Mouse (Mus musculus) erythroblast, adult 5-6 weeks (primary cell): ENCODE results near the gene Hid1. TPM values are rescaled to one million over a fixed set of nuclear protein-coding genes. Genes with fewer than 3 reads are reported as not detected.
"Not testable (repeated sequence)": the region's sequence is repeated elsewhere in the genome, so short reads cannot be mapped to it uniquely, and the experiment has no call there.

ENCODE experiments used
- ATAC-seq: replicated peaks from 2 replicates; pipeline ENCODE4 v1.8.0; 2016; ENCODE audit warnings: moderate number of reproducible peaks, mild to moderate bottlenecking, moderate TSS enrichment, inconsistent platforms; ENCODE audit not compliant: poor library complexity, low FRiP score, severe bottlenecking
- total RNA-seq, 2 experiments: library from RNA; stranded (forward) in 1 of 2; stranded (reverse) in 1 of 2; fragments of 150-400 nt in 1 of 2; fragments of 200-764, 138-1000 nt in 1 of 2; gene quantifications; 2 replicates each; pipeline versions ENCODE4 v1.2.3 to v1.2.4; 2015 to 2017; ENCODE audit warnings: low replicate concordance in 2 of 2

The Hid1 gene
- 1.2 and 5.2 TPM in 2 replicates for total RNA-seq (2015; ENCODE audit: low replicate concordance)
- 0.26 TPM in 1 of 2 replicates, not detected in the other for total RNA-seq (2017; ENCODE audit: low replicate concordance)

GRCm38 (mm10) chr11:115367395-115367944, at the start of gene Hid1:
TSS of gene Hid1 (minus strand) at chr11:115367756.
- ATAC-seq, result peak; percentile 81

GRCm38 (mm10) chr11:115409556-115409955, 42.0 kb upstream of the Hid1 start:
- no peak for ATAC-seq

DNA sequence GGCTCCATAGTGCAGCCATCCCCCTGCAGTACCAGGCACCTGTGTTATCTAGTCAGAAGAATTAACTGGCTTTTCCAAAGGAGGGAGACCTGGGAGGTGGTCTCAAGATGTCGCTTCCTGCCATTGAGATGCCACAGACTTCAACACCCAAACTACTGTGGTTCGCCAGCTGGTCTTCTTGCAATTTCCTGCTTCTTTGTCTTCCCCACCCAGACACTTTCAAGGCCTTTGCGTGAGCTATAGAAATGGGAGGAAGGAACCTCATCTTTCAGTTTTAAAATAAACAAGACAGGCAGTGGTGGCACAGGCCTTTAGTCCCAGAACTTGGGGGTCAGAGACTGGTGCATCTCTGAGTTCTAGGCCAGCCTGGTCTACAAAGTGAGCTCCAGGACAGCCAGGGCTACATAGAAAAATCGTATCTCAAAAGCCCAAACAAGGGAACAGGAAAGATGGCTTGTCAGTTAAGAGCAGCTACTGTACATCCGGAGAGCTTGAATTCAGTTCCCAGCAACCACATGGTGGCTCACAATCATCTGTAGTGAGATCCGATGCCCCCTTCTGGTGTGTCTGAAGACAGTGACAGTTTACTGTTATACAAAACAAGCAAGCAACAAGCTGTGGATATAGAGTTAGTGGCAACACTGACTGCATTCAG, 40.8 kb upstream of the Hid1 start:
- no peak for ATAC-seq

DNA sequence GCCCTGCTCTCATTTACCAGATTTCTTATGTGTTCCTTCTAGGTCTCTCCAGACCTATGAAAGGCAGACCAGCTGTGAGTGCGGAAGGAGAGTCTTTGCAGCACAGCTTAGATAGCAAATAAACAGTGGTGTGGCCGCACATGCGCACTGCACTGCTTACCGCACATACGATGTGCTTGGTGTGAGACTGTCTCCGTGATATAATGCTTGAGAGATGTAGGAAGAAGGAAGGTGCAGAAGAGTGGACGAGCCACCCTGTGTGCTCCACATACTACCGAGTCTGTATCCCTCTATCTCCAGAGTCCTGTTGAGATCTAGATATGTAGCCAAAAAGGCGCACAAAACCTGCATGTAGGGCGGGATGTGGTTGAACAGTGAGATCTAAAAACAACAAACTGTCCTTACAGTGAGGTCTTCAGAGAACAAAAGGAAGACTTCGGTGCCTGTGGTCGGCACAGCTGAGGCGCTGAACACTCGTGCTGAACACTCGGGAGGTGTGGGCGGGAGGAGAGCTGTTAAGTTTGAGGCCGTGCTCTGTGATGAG, 39.4 kb upstream of the Hid1 start:
- no peak for ATAC-seq

- no peak for ATAC-seq
These were observed 38.2 kb upstream of the Hid1 start for GRCm38 (mm10) chr11:115405723-115406122.

- ATAC-seq, result peak; percentile 92
These were observed 36.0 kb upstream of the Hid1 start, which contains the start of gene Mrpl58 for GRCm38 (mm10) chr11:115403338-115404124. TSS of gene Mrpl58 (plus strand) at chr11:115403752.

- no peak for ATAC-seq
These were observed 33.3 kb upstream of the Hid1 start for GRCm38 (mm10) chr11:115400630-115401391.

- no peak for ATAC-seq
These were observed 32.6 kb upstream of the Hid1 start for GRCm38 (mm10) chr11:115400126-115400525.

- no peak for ATAC-seq
These were observed 30.5 kb upstream of the Hid1 start for GRCm38 (mm10) chr11:115398085-115398484.

- no peak for ATAC-seq
These were observed 26.3 kb upstream of the Hid1 start for GRCm38 (mm10) chr11:115393721-115394325.

- ATAC-seq, result no peak
These were observed 23.8 kb upstream of the Hid1 start for GRCm38 (mm10) chr11:115391358-115391757.

DNA sequence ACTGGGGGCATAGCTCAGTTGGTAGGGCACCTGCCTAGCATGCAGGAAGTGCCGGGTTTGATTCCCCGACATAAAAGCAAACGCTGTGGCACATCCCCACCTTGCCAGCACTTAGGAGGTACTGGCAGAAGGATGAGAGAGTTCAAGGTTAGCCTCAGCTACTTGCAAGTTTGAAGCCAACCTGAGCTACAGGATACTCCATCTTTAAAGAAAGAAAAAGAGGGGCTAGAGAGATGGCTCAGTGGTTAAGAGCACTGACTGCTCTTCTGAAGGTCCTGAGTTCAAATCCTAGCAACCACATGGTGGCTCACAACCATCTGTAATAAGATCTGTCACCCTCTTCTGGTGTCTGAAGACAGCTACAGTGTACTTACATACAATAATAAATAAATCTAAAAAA, 19.3 kb upstream of the Hid1 start:
- not testable (repeated sequence) for ATAC-seq

DNA sequence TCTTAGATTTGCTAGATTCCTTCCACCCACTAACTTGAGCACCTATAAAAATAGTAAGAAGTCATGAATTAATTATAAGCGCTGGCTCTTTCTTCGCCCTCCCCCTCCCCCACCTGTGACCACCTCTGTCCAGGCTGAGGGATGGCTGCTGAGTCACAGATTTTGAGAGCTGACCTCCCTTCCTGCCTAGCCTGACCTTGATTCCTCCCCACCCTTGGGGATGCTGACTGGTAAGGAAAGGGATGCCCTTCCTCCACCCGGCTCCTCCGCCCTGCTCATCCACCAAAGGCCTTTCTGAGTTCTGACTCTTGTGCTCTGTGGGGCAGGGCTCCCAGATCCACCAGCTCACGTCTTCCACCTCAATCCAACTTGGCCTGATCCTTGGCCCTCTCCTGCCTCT, 17.0 kb upstream of the Hid1 start:
- ATAC-seq, result no peak

DNA sequence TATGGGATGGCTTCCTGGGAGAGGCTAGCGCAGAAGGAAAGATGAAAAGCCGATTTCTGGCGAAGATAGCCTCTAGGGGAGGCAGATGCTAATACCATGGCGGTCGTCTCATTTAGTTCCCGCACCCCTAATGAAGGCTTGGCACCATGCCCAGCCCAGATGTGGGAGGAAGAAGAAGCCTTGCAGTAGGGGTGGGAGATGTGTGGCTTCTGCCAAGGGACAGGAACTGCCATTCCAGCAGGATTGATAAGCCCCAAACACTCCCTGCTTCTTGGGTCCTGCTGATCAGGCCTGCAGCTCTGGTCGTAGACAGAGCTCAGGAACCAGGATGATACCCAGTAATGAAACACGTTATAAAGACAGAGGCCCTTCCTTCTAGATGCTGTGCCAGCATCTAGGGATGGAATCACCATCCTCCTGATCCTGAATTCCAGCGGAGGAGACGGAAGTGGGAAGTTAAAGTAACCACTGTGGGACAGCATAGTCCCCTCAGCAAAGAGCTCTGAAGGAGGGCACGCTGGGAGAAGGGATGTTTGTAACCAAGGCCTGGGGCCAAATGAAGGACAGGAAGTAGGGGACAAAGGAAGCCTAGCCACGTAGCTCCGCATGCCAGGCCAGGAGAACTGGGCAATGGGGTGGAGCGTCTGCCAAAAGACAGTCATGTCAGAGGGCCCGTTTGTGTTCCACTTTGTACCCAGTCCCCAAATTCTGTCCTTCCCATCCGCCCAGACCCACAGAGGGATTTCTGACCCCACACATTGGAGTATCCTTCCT, 16.3 kb upstream of the Hid1 start:
- no peak for ATAC-seq

- ATAC-seq, result no peak
These were observed 15.3 kb upstream of the Hid1 start for GRCm38 (mm10) chr11:115382891-115383290.

DNA sequence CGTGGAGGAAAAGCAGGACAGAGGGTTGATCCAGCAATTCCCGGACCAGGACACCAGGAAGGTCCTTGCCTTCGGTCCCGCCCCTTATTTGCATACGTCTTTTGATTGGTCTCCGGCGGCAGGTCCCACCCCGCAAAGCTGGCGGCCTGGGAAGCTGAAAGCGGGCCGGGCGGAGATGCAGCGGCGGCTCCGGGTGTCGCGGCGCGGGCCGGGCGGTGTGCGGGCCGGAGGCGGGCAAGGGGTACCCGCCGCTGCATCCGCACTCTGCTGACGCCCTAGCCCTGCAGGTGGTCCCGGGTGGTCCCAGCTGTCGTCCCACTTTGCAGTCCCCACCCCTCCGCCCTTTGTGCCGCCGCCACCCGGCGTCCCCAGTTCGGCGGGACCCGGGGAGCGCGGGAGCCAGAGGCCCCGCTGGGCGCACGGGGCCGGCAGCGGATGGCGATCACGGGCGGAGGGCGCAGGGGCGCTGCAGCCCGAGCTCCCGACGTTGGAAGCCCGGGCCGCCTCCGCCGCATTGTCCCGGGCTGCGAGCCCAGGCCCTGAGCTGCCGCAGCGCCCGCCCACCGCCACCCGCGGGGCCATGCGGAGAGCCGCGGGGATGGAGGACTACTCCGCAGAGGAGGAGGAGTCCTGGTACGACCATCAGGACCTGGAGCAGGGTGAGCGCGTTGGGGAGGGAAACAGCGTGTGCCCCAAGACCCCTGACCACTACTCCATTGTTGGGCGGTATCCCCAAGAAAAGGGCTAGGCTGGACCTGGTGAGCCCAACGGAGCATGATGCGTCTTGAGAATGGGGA, 14.4 kb upstream of the Hid1 start, which contains the start of gene Cdr2l:
TSS of gene Cdr2l (plus strand) at position 174 of the 797 bp plus-strand sequence.
- no peak for ATAC-seq

- ATAC-seq, result no peak
These were observed 13.7 kb upstream of the Hid1 start for GRCm38 (mm10) chr11:115381276-115381675.

DNA sequence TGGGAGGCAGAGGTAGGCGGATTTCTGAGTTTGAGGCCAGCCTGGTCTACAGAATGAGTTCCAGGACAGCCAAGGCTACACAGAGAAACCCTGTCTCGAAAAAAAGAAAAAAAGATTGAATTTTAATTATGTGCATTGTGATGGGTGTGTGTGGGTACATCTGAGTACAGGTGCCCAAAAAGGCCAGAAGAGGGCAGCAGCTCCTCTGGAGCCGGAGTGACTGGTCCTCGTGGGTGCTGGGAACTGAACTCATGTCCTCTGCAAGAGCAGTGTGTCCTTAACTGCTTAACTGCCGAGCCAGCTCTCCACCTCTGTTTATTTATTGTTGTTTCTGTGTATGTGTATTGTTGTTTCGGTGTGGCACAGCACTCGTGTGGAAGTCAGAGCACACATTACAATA, 10.3 kb upstream of the Hid1 start:
- ATAC-seq, result no peak
